Mouse (Mus musculus) kidney, adult 11 months (tissue): Measurements from ENCODE around the gene Kcnj9.

Experiments used
- DNase-seq: peaks from one replicate; pipeline ENCODE4 v3.0.0; 2022

The Kcnj9 gene

DNA sequence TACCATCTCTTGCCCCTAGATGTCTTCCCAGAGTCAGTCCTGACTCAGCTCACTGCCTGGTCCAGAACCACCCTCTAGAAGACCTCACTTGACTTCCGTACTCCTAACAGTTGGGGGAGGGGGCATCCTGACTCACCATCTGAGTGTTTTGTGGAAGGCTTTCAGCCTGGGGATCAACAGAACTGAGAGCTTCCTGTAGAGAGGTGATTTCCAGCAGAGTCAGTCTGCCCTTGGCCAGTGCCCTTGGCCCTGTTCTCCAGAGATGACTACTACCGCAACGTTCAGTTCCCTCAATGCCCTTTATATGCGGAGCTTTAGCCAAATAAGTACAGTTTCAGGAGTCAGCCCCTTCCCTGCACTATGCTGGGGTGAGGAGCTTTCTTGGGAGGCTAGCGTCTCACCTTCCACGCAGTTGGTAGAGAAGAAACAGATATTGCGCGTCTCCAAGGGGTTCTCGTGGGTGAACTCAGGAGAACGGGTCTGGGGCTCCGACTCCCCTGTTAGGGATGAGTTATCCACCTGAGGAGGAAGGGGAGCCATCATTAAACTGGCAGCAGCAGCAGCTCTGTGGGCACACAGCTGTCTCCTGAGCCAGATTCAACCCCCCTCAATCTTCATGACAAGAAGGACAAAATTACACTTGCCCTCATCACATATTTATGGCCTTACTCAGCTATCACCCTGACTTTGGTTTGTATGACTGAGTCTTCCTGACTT is 40.1 kb downstream of the Kcnj9 start:
- DNase-seq: no peak

- no peak for DNase-seq
Observed at GRCm38 (mm10) chr1:172286740-172287139, 42.4 kb downstream of the Kcnj9 start.

GRCm38 (mm10) chr1:172284221-172284620 is 44.9 kb downstream of the Kcnj9 start:
- DNase-seq: no peak

DNA sequence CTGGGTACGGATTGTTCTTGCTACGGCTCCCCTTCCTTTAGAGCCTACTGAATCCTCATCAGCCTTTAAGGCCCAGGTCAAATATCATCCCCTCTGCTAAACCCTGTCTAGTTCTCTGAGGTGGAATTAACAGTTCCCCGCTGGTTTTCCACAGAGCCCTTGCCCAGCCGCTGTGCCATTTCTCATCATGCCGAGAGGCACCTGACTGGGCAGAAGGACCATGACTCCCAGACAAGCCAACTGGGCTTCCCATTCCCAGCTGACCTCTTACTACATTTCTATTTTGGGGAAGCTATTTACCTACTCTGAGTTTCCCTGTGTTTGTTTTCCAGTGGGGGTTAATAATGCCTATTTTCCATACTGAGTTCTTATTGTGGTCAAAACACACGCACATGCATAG is 46.0 kb downstream of the Kcnj9 start:
- no peak for DNase-seq

- no peak for DNase-seq
Observed at GRCm38 (mm10) chr1:172281522-172282254, 47.4 kb downstream of the Kcnj9 start.

DNA sequence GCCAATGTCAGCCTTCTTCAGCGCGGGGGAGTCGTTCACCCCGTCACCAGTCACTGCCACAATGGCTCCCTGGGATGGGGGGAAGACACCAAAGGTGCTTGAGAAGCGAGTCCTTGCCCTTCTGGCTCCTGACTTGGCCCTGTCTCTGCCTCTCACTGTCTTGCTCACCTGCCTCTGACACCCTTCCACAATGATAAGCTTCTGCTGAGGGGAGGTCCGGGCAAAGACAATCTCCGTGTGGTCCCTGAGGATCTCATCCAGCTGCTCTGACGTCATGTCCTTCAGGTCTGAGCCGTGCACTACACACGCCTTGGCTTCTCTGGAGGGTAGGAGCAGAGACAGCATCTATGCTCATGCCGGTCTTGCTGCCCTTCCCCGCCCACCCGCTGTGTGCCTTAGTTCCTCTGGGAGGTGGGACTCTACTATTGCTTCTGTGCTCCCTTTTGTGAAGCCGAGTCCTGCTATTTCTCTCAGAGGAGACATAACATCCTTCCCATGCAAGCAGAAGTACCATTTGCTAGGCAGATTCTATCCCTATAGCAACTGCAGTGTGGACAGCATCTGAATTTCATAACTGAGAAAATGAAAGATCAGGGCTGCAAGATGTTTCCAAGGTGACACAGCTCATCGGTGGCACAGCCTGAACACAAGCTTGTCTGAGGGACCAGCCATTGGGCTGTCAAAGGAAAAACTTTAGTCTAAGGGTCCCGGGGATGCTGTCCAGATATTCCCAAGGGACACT is 49.2 kb downstream of the Kcnj9 start:
- no peak for DNase-seq

DNA sequence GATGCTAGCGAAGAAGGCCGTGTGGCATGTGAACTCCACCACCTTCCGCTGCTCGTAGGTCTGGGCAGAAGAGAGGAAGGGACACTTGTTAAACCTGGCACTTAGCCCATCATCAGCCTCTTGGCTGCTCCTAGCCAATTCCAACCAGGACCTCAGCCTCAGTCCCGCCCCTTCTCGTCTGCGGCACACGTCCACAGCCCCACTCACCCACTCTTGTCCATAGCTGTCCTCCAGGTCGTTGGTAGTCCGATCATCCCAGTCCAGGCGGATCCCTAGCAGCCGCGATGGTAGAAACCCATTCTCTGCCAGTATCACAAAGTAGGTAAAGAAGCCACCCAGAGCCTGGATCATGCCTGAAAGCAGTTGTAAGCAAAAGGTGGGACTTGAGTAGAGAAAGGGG is 50.8 kb downstream of the Kcnj9 start:
- no peak for DNase-seq

- no peak for DNase-seq
Observed at GRCm38 (mm10) chr1:172277172-172277571, 51.9 kb downstream of the Kcnj9 start.

GRCm38 (mm10) chr1:172274547-172274946 is 54.6 kb downstream of the Kcnj9 start:
- DNase-seq: no peak

DNA sequence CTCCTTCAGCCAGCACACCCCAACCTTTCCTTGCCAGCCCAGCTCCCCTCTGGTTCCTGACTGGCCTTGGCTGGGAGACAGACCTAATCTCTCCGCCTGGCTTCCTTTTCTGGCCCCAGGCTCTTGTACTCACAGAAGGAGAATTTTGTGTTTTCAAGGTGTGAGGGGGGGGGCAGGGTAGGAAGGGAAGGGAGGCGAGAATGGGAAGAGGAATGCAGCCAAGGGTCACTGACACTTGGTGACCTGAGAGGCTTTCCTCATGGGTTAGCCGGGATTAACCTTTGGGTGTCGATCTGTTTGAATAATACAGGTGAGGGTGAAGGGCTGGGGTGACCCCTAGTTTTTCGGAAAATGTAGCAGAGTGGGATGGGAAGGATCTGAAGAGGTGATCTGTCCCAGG is 55.0 kb downstream of the Kcnj9 start:
- peak; percentile 36 for DNase-seq

- no peak for DNase-seq
Observed at GRCm38 (mm10) chr1:172273386-172273785, 55.7 kb downstream of the Kcnj9 start.

DNA sequence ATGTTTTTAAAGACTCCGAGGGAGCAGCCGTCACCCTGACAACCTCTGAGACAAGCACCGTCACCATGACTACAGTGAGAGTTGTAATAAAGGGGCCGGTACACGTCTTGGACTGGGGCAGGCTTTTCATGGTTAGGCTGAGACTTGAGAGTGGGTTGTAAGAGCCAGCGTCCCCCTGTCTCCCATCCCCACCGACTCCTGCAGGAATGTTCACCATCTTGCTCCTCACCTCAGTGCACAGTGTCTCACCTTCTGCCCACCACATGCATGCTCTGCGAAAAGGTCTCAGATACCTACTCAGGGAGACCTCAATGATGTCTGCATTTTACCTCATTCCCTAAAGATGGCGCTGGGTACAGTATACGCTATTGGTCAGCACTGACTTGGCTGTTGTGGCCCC is 57.4 kb downstream of the Kcnj9 start:
- no peak for DNase-seq

- no peak for DNase-seq
Observed at GRCm38 (mm10) chr1:172271208-172271607, 57.9 kb downstream of the Kcnj9 start.
